In genomic region chr12:33156334-33157018, GRCm38 (mm10) we compare ENCODE assay signal across 22 mouse cellular contexts. TPM values are rescaled to one million over a fixed set of nuclear protein-coding genes. Genes with fewer than 3 reads are reported as not detected.
DNase-seq lines count a peak whose midpoint lies in the region; ATAC-seq and TF ChIP-seq lines count a peak whose summit lies in the region.
"Had no signal": no experiment of that assay in that cellular context is flagged by ENCODE, and none has a peak within 500 bp of the region (broad histone marks: within the 10 kb centered on the region; RNA-seq: fewer than 3 reads in every experiment).

No protein-coding gene starts in this region.

- no peak for TF ChIP-seq RAD21 in CH12.LX (IDR thresholded peaks at IDR 0.05; ENCODE audit: low read depth, low read length)

- dilution Hi-C loops in CH12.LX (cut with MboI; ENCODE audit: extremely low pct_ligation_motif_present, extremely low pct_unique_long_range_greater_than_20kb, low sequenced_read_pairs): no loop called here

- H3K9ac ChIP-seq in CH12.LX (ENCODE audit: insufficient read depth, low read depth): peak overlapping the region; percentile 61
- no peak overlapping the region for H3K9ac ChIP-seq in kidney, embryonic 16.5 days (replicated peaks; ENCODE audit: low read length)
- no peak overlapping the region for H3K9ac ChIP-seq in forebrain, embryonic 15.5 days (replicated peaks)
- H3K9ac ChIP-seq: hindbrain, embryonic 14.5 days; intestine, embryonic 15.5 days; lung, embryonic 15.5 days; midbrain, embryonic 13.5 days had no signal

- H3K4me1 ChIP-seq in CH12.LX (ENCODE audit: control insufficient read depth in 1 of 2, insufficient read depth in 2 of 2): peaks cover 58 to 92% of the 10 kb centered on the region in 2 experiments
- H3K4me1 ChIP-seq in kidney, embryonic 16.5 days (ENCODE audit: insufficient read depth, low read length): peaks cover 4% of the 10 kb centered on the region; the same call in 1 of the 2 replicates
- no peaks in the 10 kb centered on the region for H3K4me1 ChIP-seq in forebrain, embryonic 15.5 days
- H3K4me1 ChIP-seq: lung, embryonic 15.5 days had no signal

- no peaks in the 10 kb centered on the region for H3K9me3 ChIP-seq in CH12.LX (replicated peaks; ENCODE audit: low read length)
- no peaks in the 10 kb centered on the region for H3K9me3 ChIP-seq in kidney, embryonic 16.5 days (ENCODE audit: low read length)
- no peaks in the 10 kb centered on the region for H3K9me3 ChIP-seq in forebrain, embryonic 15.5 days
- H3K9me3 ChIP-seq: embryonic facial prominence, embryonic 10.5 days; heart, embryonic 10.5 days; intestine, embryonic 15.5 days; lung, embryonic 15.5 days; midbrain, embryonic 13.5 days had no signal

- peak; percentile 92 for TF ChIP-seq EP300 in CH12.LX (IDR thresholded peaks at IDR 0.05; ENCODE audit: low read length)

- peak overlapping the region in 1 of 3 experiments; percentile 30 for H3K4me3 ChIP-seq in CH12.LX (replicated peaks in 1 of 3; ENCODE audit: low read depth in 2 of 3, low read length in 2 of 3, poor library complexity in 1 of 3)
- no peak overlapping the region for H3K4me3 ChIP-seq in kidney, embryonic 16.5 days (ENCODE audit: low read length)
- H3K4me3 ChIP-seq in forebrain, embryonic 15.5 days: no peak overlapping the region
- H3K4me3 ChIP-seq: embryonic facial prominence, embryonic 10.5 days; heart, embryonic 10.5 days; intestine, embryonic 15.5 days; lung, embryonic 15.5 days; midbrain, embryonic 13.5 days had no signal

- intact Hi-C loops in heart, postnatal 25 days (cut with DNase I): no loop called here

- in situ Hi-C loops in CH12.LX (cut with MboI; ENCODE audit: low pct_ligation_motif_present, low pct_unique_long_range_greater_than_20kb, low sequenced_read_pairs): no loop called here

- peak overlapping the region; percentile 83 for H3K4me2 ChIP-seq in CH12.LX (ENCODE audit: insufficient read depth, low read depth, poor library complexity, severe bottlenecking)
- no peak overlapping the region for H3K4me2 ChIP-seq in kidney, embryonic 16.5 days (replicated peaks; ENCODE audit: low read depth, low read length)
- H3K4me2 ChIP-seq in forebrain, embryonic 15.5 days (replicated peaks): no peak overlapping the region
- H3K4me2 ChIP-seq: hindbrain, embryonic 14.5 days; intestine, embryonic 15.5 days; liver, embryonic 11.5 days; lung, embryonic 15.5 days; midbrain, embryonic 13.5 days had no signal

- peaks cover 75% of the 10 kb centered on the region for H3K79me2 ChIP-seq in CH12.LX (replicated peaks; ENCODE audit: control insufficient read depth, extremely low read depth, insufficient read depth, poor library complexity, severe bottlenecking)

- peaks cover 9 to 61% of the 10 kb centered on the region in 2 experiments for H3K36me3 ChIP-seq in CH12.LX (replicated peaks in 1 of 2; ENCODE audit: control insufficient read depth in 1 of 2, insufficient read depth in 1 of 2, low read length in 1 of 2)
- no peaks in the 10 kb centered on the region; the same call in 1 of the 2 replicates for H3K36me3 ChIP-seq in kidney, embryonic 16.5 days (ENCODE audit: insufficient read depth, low read length)
- 0 out of 2 replicates have a peak, but pooled peaks cover 7% of the 10 kb centered on the region for H3K36me3 ChIP-seq in forebrain, embryonic 15.5 days
- H3K36me3 ChIP-seq: heart, embryonic 10.5 days; intestine, embryonic 15.5 days; lung, embryonic 15.5 days had no signal

- TF ChIP-seq CTCF in CH12.LX (conservative IDR thresholded peaks at IDR 0.05 in 1 of 2, IDR thresholded peaks at IDR 0.05 in 1 of 2; ENCODE audit: low read depth in 2 of 2, low read length in 2 of 2): no peak

- peak overlapping the region; percentile 99 for H3K27ac ChIP-seq in CH12.LX (ENCODE audit: insufficient read depth, low read depth)
- no peak overlapping the region for H3K27ac ChIP-seq in kidney, embryonic 16.5 days (ENCODE audit: low read length)
- H3K27ac ChIP-seq in forebrain, embryonic 15.5 days (replicated peaks): no peak overlapping the region
- H3K27ac ChIP-seq: embryonic facial prominence, embryonic 10.5 days; heart, embryonic 10.5 days; hindbrain, embryonic 14.5 days; intestine, embryonic 15.5 days; lung, embryonic 15.5 days; midbrain, embryonic 13.5 days had no signal

- WGBS in kidney, embryonic 16.5 days: 91% methylated on average over 7 of the region's 7 CpGs
- WGBS in forebrain, embryonic 15.5 days: 93% methylated on average over 7 of the region's 7 CpGs

- ATAC-seq in hematopoietic stem cell, adult 5-6 weeks (replicated peaks in 1 of 2; ENCODE audit: insufficient read depth in 1 of 2, low FRiP score in 2 of 2, low TSS enrichment in 1 of 2, low read depth in 1 of 2, poor library complexity in 2 of 2, severe bottlenecking in 2 of 2): peak; percentile 37 to 48; a peak in 3 of 4 replicates
- ATAC-seq in kidney, embryonic 16.5 days (ENCODE audit: low FRiP score, low TSS enrichment): no peak
- ATAC-seq in forebrain, embryonic 15.5 days (replicated peaks): no peak
- ATAC-seq: intestine, embryonic 15.5 days; Patski had no signal

- DNase-seq in heart, adult 11 months: peak; percentile 94
- no peak for DNase-seq in heart, postnatal 25 days (ENCODE audit: low spot score)
- peak; percentile 91 for DNase-seq in CH12.LX (ENCODE audit: extremely low read depth)
- DNase-seq in spleen, postnatal 36 days (ENCODE audit: low spot score in 2 of 2): peak; percentile 53 to 63
- DNase-seq: adrenal gland, adult 8-10 months; cerebellum, adult 18-20 months; cerebellum, postnatal 36 days; gastrocnemius, postnatal 36 days; kidney, adult 9 months; kidney, postnatal 4 days; thymus, postnatal 25 days had no signal

- TF ChIP-seq POLR2A in CH12.LX (IDR thresholded peaks at IDR 0.05; ENCODE audit: low read depth, low read length): no peak; the same call in none of the 2 replicates

- no peaks in the 10 kb centered on the region for H3K27me3 ChIP-seq in CH12.LX (replicated peaks)
- no peaks in the 10 kb centered on the region for H3K27me3 ChIP-seq in kidney, embryonic 16.5 days (ENCODE audit: insufficient read depth, low read length)
- no peaks in the 10 kb centered on the region for H3K27me3 ChIP-seq in forebrain, embryonic 15.5 days
- H3K27me3 ChIP-seq: intestine, embryonic 15.5 days; lung, embryonic 15.5 days; midbrain, embryonic 13.5 days; Patski had no signal

TF ChIP-seq in CH12.LX, 34 proteins besides CTCF, POLR2A, EP300 and RAD21:
- TF ChIP-seq ZNF384 (IDR thresholded peaks at IDR 0.05; ENCODE audit: low read depth, low read length): no peak
- peak; percentile 86 for TF ChIP-seq MYC (IDR thresholded peaks at IDR 0.05; ENCODE audit: low read depth, low read length)
- peak; percentile 50; the same call in 1 of the 2 replicates for TF ChIP-seq ELF1 (IDR thresholded peaks at IDR 0.05; ENCODE audit: low read depth, low read length)
- TF ChIP-seq CHD1 (IDR thresholded peaks at IDR 0.05; ENCODE audit: low read depth, low read length): peak; percentile 61; the same call in 1 of the 2 replicates
- TF ChIP-seq NELFE (IDR thresholded peaks at IDR 0.05; ENCODE audit: low read depth, low read length): 0 out of 2 replicates have a peak, but pooled peaks have one; percentile 14
- peak; percentile 87; the same call in 1 of the 2 replicates for TF ChIP-seq RCOR1 (conservative IDR thresholded peaks at IDR 0.05; ENCODE audit: low read depth, low read length)
- peak; percentile 76 for TF ChIP-seq ETS1 (conservative IDR thresholded peaks at IDR 0.05; ENCODE audit: low read depth, low read length)
- no peak for TF ChIP-seq JUN (IDR thresholded peaks at IDR 0.05; ENCODE audit: insufficient read depth, low read depth, low read length)
- peak; percentile 77; the same call in 1 of the 2 replicates for TF ChIP-seq MEF2A (IDR thresholded peaks at IDR 0.05; ENCODE audit: borderline replicate concordance, low read depth, low read length)
- TF ChIP-seq TCF12 (IDR thresholded peaks at IDR 0.05; ENCODE audit: low read depth, low read length): peak; percentile 86
- TF ChIP-seq MAX (IDR thresholded peaks at IDR 0.05; ENCODE audit: low read length): peak; percentile 60
- TF ChIP-seq CHD2 (IDR thresholded peaks at IDR 0.05; ENCODE audit: low read length): peak; percentile 94
- 0 out of 2 replicates have a peak, but pooled peaks have one; percentile 22 for TF ChIP-seq JUND (conservative IDR thresholded peaks at IDR 0.05; ENCODE audit: low read depth, low read length)
- peak; percentile 82 for TF ChIP-seq BHLHE40 (IDR thresholded peaks at IDR 0.05; ENCODE audit: low read depth, low read length)
- TF ChIP-seq SMC3 (IDR thresholded peaks at IDR 0.05; ENCODE audit: low read depth, low read length): peak; percentile 34
- no peak for TF ChIP-seq PAX5 (IDR thresholded peaks at IDR 0.05; ENCODE audit: low read length)
- peak; percentile 25; the same call in 1 of the 2 replicates for TF ChIP-seq MAZ (IDR thresholded peaks at IDR 0.05; ENCODE audit: low read depth, low read length)
- 0 out of 2 replicates have a peak, but pooled peaks have one; percentile 6 for TF ChIP-seq TBP (conservative IDR thresholded peaks at IDR 0.05; ENCODE audit: low read depth, low read length)
- peak; percentile 58 for TF ChIP-seq SIN3A (IDR thresholded peaks at IDR 0.05; ENCODE audit: low read length)
- TF ChIP-seq USF2 (conservative IDR thresholded peaks at IDR 0.05; ENCODE audit: low read depth, low read length): no peak
- TF ChIP-seq MXI1 (IDR thresholded peaks at IDR 0.05; ENCODE audit: low read depth, low read length): peak; percentile 76
- peak; percentile 99 for TF ChIP-seq IRF4 (IDR thresholded peaks at IDR 0.05; ENCODE audit: low read depth, low read length)
- no peak for TF ChIP-seq UBTF (IDR thresholded peaks at IDR 0.05; ENCODE audit: low read depth, low read length)
- no peak for TF ChIP-seq E2F4 (IDR thresholded peaks at IDR 0.05; ENCODE audit: insufficient replicate concordance, low read depth, low read length)

RNA-seq across cellular contexts. Expression of gene Atxn7l1, which starts 9.0 kb away (rescaled TPM):
- 10 to 100 TPM; 17.2 to 19.2 TPM for total RNA-seq in heart, postnatal 25 days (2021)
- total RNA-seq in CH12.LX (2012; rRNA removed): 8.6 and 9.7 TPM in 2 replicates
- 8.2 and 9.0 TPM in 2 replicates for total RNA-seq in CH12.LX (2014; rRNA removed)
- 51.3 and 55.7 TPM in 2 replicates for polyA plus RNA-seq in CH12.LX (2012; ENCODE audit: insufficient read length, low read depth)
- total RNA-seq in hematopoietic stem cell, adult 5-6 weeks (2017): 29.1 and 58.7 TPM in 2 replicates
- 9.9 and 15.4 TPM in 2 replicates for polyA plus RNA-seq in kidney, embryonic 16.5 days (2015; fragmentation: Nextera tagmentation; extraction: Ambion mirVana)
- polyA plus RNA-seq in forebrain, embryonic 15.5 days (2015; fragmentation: Nextera tagmentation; extraction: Ambion mirVana): 15.4 and 17.6 TPM in 2 replicates

Comparison
In these comparisons a context has a peak if more than half of its experiments do, and no peak if none do; other contexts are left out.
1. ATAC-seq: peak in hematopoietic stem cell, adult 5-6 weeks (2 of 2); none in kidney, embryonic 16.5 days (single experiment) and forebrain, embryonic 15.5 days (single experiment).